Mouse (Mus musculus): ENCODE results near the gene Gapt.

DNA sequence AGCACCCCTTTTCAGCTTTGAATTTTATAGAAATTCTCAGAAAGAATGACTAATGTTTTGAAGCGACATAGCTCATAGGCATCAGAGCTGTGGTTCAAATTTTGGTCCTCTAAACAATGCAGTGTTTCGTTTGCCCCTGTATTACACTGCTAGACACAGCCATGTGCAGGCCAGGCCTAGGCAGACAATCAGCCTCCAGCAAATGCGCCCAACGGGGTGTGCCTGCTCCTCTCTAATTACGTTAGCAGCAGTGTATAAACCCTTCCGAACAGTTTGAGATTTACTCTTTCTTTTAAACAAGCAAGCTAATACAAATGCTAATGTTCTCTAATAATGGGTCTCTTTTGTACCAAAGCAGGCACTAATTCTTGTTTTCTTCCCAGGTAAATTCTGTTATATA is 14.4 kb downstream of the Gapt start:
- TF ChIP-seq CTCF (IDR thresholded peaks at IDR 0.05) (no peak), POLR2A (IDR thresholded peaks at IDR 0.05; ENCODE audit: insufficient read depth, low read depth, low read length) (no peak), EP300 (IDR thresholded peaks at IDR 0.05; ENCODE audit: insufficient read depth, low read depth, low read length) (no peak)
